Mouse (Mus musculus) olfactory bulb, adult 2 months (tissue): ENCODE results near the gene Cenpx.

Experiments used
- CTCF ChIP-seq: fragments of 200-500 bp; IDR thresholded peaks from 2 replicates; pipeline ENCODE4 v1.5.1; 2012; ENCODE audit warnings: low read depth, mild to moderate bottlenecking, low read length, moderate library complexity; ENCODE audit not compliant: insufficient read depth
- POLR2A ChIP-seq: fragments of 200-500 bp; IDR thresholded peaks from 2 replicates; pipeline ENCODE4 v1.6.1; 2012; ENCODE audit warnings: mild to moderate bottlenecking, low read depth, low read length, moderate library complexity; ENCODE audit not compliant: insufficient read depth

GRCm38 (mm10) chr11:120692471-120693011 lies 21.0 kb downstream of the Cenpx start:
- TF ChIP-seq CTCF, result no peak
- no peak for TF ChIP-seq POLR2A
